Mouse (Mus musculus) erythroblast, adult 5-6 weeks (primary cell): ENCODE measurements around the gene Mxd1. TPM values are rescaled to one million over a fixed set of nuclear protein-coding genes. Genes with fewer than 3 reads are reported as not detected.
A peak's percentile ranks its signal among the peaks of the same experiment; 100 is the strongest.

ENCODE experiments used
- ATAC-seq: replicated peaks from 2 replicates; pipeline ENCODE4 v1.8.0; 2016; ENCODE audit warnings: moderate number of reproducible peaks, mild to moderate bottlenecking, moderate TSS enrichment, inconsistent platforms; ENCODE audit not compliant: poor library complexity, low FRiP score, severe bottlenecking
- total RNA-seq, 2 experiments: library from RNA; stranded (forward) in 1 of 2; stranded (reverse) in 1 of 2; fragments of 150-400 nt in 1 of 2; fragments of 200-764, 138-1000 nt in 1 of 2; gene quantifications; 2 replicates each; pipeline versions ENCODE4 v1.2.3 to v1.2.4; 2015 to 2017; ENCODE audit warnings: low replicate concordance in 2 of 2

Gene Mxd1
- total RNA-seq, 2 experiments from 2014 or later, result 336 to 573 TPM

DNA sequence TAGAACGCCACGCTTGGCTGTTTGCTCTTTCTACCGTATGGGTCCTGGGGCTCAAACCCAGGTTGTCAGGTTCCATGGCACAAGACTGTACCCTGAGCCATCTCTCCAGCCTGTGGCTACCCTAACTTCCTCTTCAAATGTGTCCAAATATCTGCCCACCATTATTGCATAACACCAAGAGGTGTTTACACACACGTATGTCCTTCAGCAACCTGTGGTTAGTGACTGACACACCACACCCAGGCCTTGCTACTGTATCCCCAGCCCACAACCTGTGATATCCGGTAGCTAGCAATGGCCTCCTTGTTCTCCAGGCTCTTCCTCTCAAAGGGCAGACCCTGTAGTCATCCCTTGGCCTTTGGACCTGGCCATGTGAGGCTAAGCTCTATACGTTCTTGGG lies 59.7 kb downstream of the Mxd1 start:
- ATAC-seq, result no peak

DNA sequence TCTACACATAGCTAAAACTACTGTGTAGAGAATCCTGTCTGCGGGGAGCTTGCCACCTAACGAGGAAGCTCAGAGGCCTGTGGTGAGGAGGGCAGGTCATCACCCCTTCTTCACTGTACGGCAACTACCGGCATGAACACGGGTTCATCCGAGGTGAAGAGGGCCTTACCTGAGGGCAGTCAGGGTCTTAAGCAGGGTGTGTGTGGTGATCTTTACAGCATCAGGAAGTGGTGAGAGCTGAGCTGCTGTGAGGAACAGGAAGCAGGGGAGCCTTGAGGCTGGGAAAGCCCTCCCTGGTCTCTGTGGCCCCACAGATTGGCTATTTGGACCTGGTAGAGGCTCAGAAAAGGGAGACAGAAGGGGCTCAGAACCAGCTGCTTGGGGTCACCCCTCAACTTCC lies 61.5 kb downstream of the Mxd1 start:
- no peak for ATAC-seq

DNA sequence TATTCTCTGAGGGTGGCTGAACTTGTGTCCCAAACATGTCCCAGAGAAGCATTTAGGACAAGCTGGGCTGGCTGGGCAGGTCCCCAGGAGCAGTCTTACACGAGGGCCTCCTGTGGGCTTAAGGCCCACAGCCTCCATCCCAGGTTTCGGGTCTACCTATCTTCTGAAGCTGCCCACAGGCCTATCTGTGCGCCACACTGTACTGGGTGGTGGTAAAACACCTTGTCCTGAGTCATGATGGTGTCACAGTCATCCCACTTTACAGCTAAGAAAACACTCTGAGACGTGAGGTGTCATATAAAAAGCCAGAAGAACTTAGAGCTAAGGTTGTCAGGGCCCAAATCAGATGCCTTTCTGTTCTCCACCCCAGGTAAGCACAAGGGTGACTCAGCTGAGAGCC lies 62.7 kb downstream of the Mxd1 start:
- ATAC-seq, result peak; percentile 61

DNA sequence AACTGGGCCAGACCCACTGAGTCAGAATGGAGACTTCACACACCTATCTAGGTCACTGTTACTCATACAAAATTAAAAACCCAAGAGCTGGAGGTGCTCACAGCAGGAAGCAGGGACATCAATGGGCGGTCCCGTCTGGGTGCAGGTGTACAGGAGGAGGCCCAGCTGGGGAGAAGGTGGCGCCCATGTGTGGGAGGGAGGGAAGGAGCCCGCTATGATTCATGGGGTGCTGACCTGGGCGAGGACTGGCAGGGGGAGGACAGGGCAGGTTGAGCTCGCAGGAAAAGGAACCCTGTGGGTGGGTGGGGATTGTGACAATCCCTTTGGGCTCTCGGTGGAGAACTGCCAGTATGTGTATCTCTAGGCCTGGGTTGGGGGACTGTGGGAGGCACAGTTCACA lies 63.7 kb downstream of the Mxd1 start:
- no peak for ATAC-seq

DNA sequence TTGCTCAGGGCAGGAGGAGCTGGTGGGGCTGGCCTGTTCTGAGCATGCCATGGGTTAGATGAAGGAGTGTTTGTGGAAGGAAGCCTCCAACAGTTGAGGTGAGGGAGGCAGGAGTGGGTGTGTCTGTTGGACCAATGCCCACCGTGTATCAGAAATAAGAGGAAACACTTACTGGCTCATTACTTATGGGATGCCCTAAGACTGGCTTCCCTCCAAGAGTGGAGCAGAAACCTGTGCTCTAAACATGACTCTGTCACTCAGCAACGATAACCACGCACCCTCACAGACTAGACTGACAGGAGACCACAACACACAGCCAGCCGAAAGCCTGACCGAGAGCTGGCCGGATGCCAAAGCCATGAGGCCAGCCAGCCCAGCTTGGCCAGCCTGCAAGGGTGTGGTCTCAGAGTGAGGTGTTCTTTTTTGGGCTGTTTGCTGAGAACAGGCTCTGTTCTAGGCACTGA lies 69.0 kb downstream of the Mxd1 start:
- ATAC-seq, result peak; percentile 82

DNA sequence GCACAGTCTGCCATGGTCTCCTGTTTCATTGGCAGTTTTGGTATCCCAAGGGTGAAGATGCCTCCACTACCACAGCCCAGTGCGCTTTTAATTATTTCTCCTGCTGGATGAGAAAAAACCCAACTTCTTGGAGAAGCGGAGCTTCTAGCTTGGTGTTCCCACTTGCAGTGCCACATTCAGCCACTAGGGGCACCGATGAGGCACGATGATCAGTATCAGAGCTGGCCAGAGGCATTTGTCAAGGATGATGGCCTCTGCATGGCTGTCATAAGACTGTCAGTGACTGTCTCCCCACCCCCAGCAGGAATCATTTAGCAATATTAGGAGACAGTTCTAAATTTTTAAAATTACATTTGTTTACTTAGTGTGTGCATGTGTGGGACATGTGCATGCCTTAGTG lies 69.8 kb downstream of the Mxd1 start:
- ATAC-seq, result peak; percentile 67

DNA sequence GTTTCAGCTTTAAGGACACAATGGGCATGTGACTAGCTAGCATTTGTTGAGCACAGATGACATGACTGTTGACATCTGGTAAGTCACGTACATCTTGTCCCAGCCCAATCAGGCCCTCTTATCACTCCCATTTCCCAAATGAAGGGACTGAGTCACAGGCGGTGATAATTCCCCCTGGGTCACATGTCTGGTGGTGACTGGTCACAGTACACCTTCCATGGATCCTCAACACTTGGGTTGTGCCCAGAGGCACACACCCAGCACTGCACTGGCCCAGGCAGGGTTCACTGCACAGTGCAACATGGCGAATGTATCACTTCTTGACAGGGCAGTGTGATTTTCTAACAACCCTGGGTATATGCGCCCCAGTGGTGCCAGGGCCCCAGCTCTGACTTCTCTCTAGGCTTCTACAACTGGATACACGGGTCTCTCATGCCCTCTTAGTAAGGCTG lies 70.2 kb downstream of the Mxd1 start:
- peak; percentile 26 for ATAC-seq

Other genes starting within 250 kb of the Mxd1 start
- gene Gm44790, start 242.5 kb downstream of the Mxd1 start, total RNA-seq (2015; ENCODE audit: low replicate concordance), result not detected in 2 replicates
- gene Gm44790, start 242.5 kb downstream of the Mxd1 start, total RNA-seq (2017; ENCODE audit: low replicate concordance), result not detected in 2 replicates
- 22.5 and 28.2 TPM in 2 replicates for gene C87436, start 230.8 kb downstream of the Mxd1 start, total RNA-seq (2015; ENCODE audit: low replicate concordance)
- gene C87436, start 230.8 kb downstream of the Mxd1 start, total RNA-seq (2017; ENCODE audit: low replicate concordance), result 13.7 and 26.9 TPM in 2 replicates
- gene Pcbp1, start 142.8 kb downstream of the Mxd1 start, total RNA-seq (2015; ENCODE audit: low replicate concordance), result 83.2 and 88.2 TPM in 2 replicates
- 20.1 and 35.3 TPM in 2 replicates for gene Pcbp1, start 142.8 kb downstream of the Mxd1 start, total RNA-seq (2017; ENCODE audit: low replicate concordance)
- gene Asprv1, start 41.0 kb downstream of the Mxd1 start, total RNA-seq (2015; ENCODE audit: low replicate concordance), result 6.1 and 10.2 TPM in 2 replicates
- 0.28 and 1.4 TPM in 2 replicates for gene Asprv1, start 41.0 kb downstream of the Mxd1 start, total RNA-seq (2017; ENCODE audit: low replicate concordance)
- gene Snrnp27, start 15.4 kb upstream of the Mxd1 start, total RNA-seq (2015; ENCODE audit: low replicate concordance), result 22.4 and 32.1 TPM in 2 replicates
- gene Snrnp27, start 15.4 kb upstream of the Mxd1 start, total RNA-seq (2017; ENCODE audit: low replicate concordance), result 65.8 and 91.9 TPM in 2 replicates
- 4.4 and 9.0 TPM in 2 replicates for gene Gmcl1, start 64.2 kb upstream of the Mxd1 start, total RNA-seq (2015; ENCODE audit: low replicate concordance)
- 4.9 and 5.4 TPM in 2 replicates for gene Gmcl1, start 64.2 kb upstream of the Mxd1 start, total RNA-seq (2017; ENCODE audit: low replicate concordance)
- gene Anxa4, start 124.4 kb upstream of the Mxd1 start, total RNA-seq (2015; ENCODE audit: low replicate concordance), result 3.7 and 5.9 TPM in 2 replicates
- 3.7 and 8.4 TPM in 2 replicates for gene Anxa4, start 124.4 kb upstream of the Mxd1 start, total RNA-seq (2017; ENCODE audit: low replicate concordance)
- gene Aak1, start 180.4 kb upstream of the Mxd1 start, total RNA-seq (2015; ENCODE audit: low replicate concordance), result 4.4 and 24.0 TPM in 2 replicates
- 3.1 and 10.4 TPM in 2 replicates for gene Aak1, start 180.4 kb upstream of the Mxd1 start, total RNA-seq (2017; ENCODE audit: low replicate concordance)